Mouse (Mus musculus) liver, embryonic 14.5 days (tissue): ENCODE data around the gene Ddost.

Experiments
- CTCF ChIP-seq: IDR thresholded peaks from 2 replicates; pipeline ENCODE4 v1.5.1; 2016; ENCODE audit warnings: antibody characterized with exemption, low read depth, control low read depth
- EP300 ChIP-seq: IDR thresholded peaks from 2 replicates; pipeline ENCODE4 v1.6.1; 2016; ENCODE audit warnings: antibody characterized with exemption, low read depth

DNA sequence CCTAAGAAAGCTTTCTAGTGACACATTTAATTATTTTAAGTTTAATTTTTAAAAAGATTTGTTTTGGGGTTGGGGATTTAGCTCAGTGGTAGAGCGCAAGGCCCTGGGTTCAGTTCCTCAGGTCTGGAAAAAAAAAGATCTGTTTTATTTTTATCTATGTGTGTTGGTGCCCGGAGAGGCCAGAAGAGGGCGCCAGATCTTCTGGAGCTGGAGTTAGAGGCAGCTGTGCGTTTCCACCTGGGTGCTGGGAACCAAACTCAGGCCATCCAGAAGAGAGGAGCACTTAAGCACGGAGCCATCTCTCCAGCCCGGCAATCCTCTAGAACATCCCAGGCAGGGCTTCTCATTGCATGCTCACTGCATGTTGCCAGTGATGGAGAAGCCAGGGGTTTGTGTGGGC lies 11.8 kb downstream of the Ddost start:
- TF ChIP-seq CTCF: peak; percentile 46; the same call in 1 of the 2 replicates
- TF ChIP-seq EP300: no peak
